Mouse (Mus musculus) CH12.LX (cell line): Measurements from ENCODE around the gene Hist1h1c. TPM values are rescaled to one million over a fixed set of nuclear protein-coding genes. Genes with fewer than 3 reads are reported as not detected.

ENCODE experiments used
- DNase-seq: peaks from one replicate; pipeline ENCODE4 v3.0.0-alpha.2; 2013; ENCODE audit errors: extremely low read depth
- H3K27ac ChIP-seq: 2 replicates; pipeline ENCODE4 v1.5.1; 2012; ENCODE audit warnings: low read depth, mild to moderate bottlenecking, control low read depth, moderate library complexity; ENCODE audit not compliant: insufficient read depth
- H3K27me3 ChIP-seq: replicated peaks from 2 replicates; pipeline ENCODE3; 2012; ENCODE audit warnings: inconsistent platforms
- H3K36me3 ChIP-seq, 2 experiments: replicated peaks in 1 of 2; 2 replicates each; pipeline versions ENCODE3 to v1.6.1; 2012; ENCODE audit warnings: inconsistent platforms in 1 of 2, low read length in 1 of 2, mild to moderate bottlenecking in 1 of 2, mixed read lengths in 1 of 2, moderate library complexity in 1 of 2; ENCODE audit not compliant: control insufficient read depth in 1 of 2, insufficient read depth in 1 of 2
- H3K4me1 ChIP-seq, 2 experiments: 2 replicates each; pipeline ENCODE4 v1.6.1; 2012; ENCODE audit warnings: inconsistent platforms in 1 of 2, moderate library complexity in 1 of 2; ENCODE audit not compliant: insufficient read depth in 2 of 2, control insufficient read depth in 1 of 2
- H3K4me2 ChIP-seq: 2 replicates; pipeline ENCODE4 v1.6.1; 2012; ENCODE audit warnings: low read depth, mild to moderate bottlenecking, control low read depth; ENCODE audit not compliant: poor library complexity, insufficient read depth, severe bottlenecking
- H3K4me3 ChIP-seq, 3 experiments: fragments of 150-350 bp in 1 of 3; sonication (generic) in 1 of 3; replicated peaks in 1 of 3; 2 replicates each; pipeline versions ENCODE3 to v1.5.1; 2011 to 2012; ENCODE audit warnings: low read depth in 2 of 3, low read length in 2 of 3, mild to moderate bottlenecking in 2 of 3, moderate library complexity in 2 of 3, control low read depth in 1 of 3, improper control_type of control experiment in 1 of 3, inconsistent platforms in 1 of 3, mixed read lengths in 1 of 3; ENCODE audit not compliant: poor library complexity in 1 of 3
- H3K79me2 ChIP-seq: replicated peaks from 2 replicates; pipeline ENCODE4 v1.6.1; 2012; ENCODE audit warnings: mild to moderate bottlenecking, moderate library complexity; ENCODE audit not compliant: control insufficient read depth, poor library complexity, insufficient read depth, severe bottlenecking; ENCODE audit errors: extremely low read depth
- H3K9ac ChIP-seq: 2 replicates; pipeline ENCODE4 v1.6.1; 2012; ENCODE audit warnings: low read depth, mild to moderate bottlenecking, control low read depth, moderate library complexity; ENCODE audit not compliant: insufficient read depth
- H3K9me3 ChIP-seq: replicated peaks from 2 replicates; pipeline ENCODE3; 2012; ENCODE audit warnings: low read length, inconsistent platforms, mixed read lengths
- BHLHE40 ChIP-seq: IDR thresholded peaks from 2 replicates; pipeline ENCODE4 v1.6.1; 2011; ENCODE audit warnings: mild to moderate bottlenecking, low read depth, low read length, improper control_type of control experiment
- CHD1 ChIP-seq: IDR thresholded peaks from 2 replicates; pipeline ENCODE4 v1.6.1; 2012; ENCODE audit warnings: low read depth, low read length, improper control_type of control experiment, inconsistent platforms
- CHD2 ChIP-seq: IDR thresholded peaks from 2 replicates; pipeline ENCODE4 v1.6.1; 2011; ENCODE audit warnings: low read length, improper control_type of control experiment
- CTCF ChIP-seq, 2 experiments: IDR thresholded peaks in 1 of 2; conservative IDR thresholded peaks in 1 of 2; 2 replicates each; pipeline ENCODE4 v1.5.1; 2011 to 2012; ENCODE audit warnings: low read depth in 2 of 2, low read length in 2 of 2, improper control_type of control experiment in 1 of 2, inconsistent platforms in 1 of 2, mild to moderate bottlenecking in 1 of 2, moderate library complexity in 1 of 2
- E2F4 ChIP-seq: IDR thresholded peaks from 2 replicates; pipeline ENCODE4 v1.6.1; 2011; ENCODE audit warnings: low read depth, low read length, improper control_type of control experiment; ENCODE audit not compliant: insufficient replicate concordance
- ELF1 ChIP-seq: IDR thresholded peaks from 2 replicates; pipeline ENCODE4 v1.6.1; 2014; ENCODE audit warnings: low read depth, mild to moderate bottlenecking, inconsistent platforms, low read length, improper control_type of control experiment
- EP300 ChIP-seq: IDR thresholded peaks from 2 replicates; pipeline ENCODE4 v1.6.1; 2011; ENCODE audit warnings: low read length, improper control_type of control experiment
- ETS1 ChIP-seq: conservative IDR thresholded peaks from 2 replicates; pipeline ENCODE4 v1.6.1; 2012; ENCODE audit warnings: low read depth, mild to moderate bottlenecking, inconsistent platforms, low read length, improper control_type of control experiment, moderate library complexity
- GABPA ChIP-seq: IDR thresholded peaks from 2 replicates; pipeline ENCODE4 v1.6.1; 2012; ENCODE audit warnings: low read depth, low read length, improper control_type of control experiment, inconsistent platforms; ENCODE audit not compliant: insufficient replicate concordance
- HCFC1 ChIP-seq: IDR thresholded peaks from 2 replicates; pipeline ENCODE4 v1.6.1; 2012; ENCODE audit warnings: low read depth, mild to moderate bottlenecking, inconsistent platforms, low read length, improper control_type of control experiment
- IRF4 ChIP-seq: IDR thresholded peaks from 2 replicates; pipeline ENCODE4 v1.6.1; 2014; ENCODE audit warnings: low read depth, mild to moderate bottlenecking, inconsistent platforms, low read length, improper control_type of control experiment
- JUN ChIP-seq: IDR thresholded peaks from 2 replicates; pipeline ENCODE4 v1.6.1; 2011; ENCODE audit warnings: low read depth, mild to moderate bottlenecking, low read length, improper control_type of control experiment, moderate library complexity; ENCODE audit not compliant: insufficient read depth
- JUND ChIP-seq: conservative IDR thresholded peaks from 2 replicates; pipeline ENCODE4 v1.6.1; 2011; ENCODE audit warnings: low read depth, low read length, improper control_type of control experiment
- KAT2A ChIP-seq: IDR thresholded peaks from 2 replicates; pipeline ENCODE4 v1.6.1; 2012; ENCODE audit warnings: low read length, improper control_type of control experiment, inconsistent platforms; ENCODE audit not compliant: insufficient replicate concordance
- MAFK ChIP-seq: IDR thresholded peaks from 2 replicates; pipeline ENCODE4 v1.6.1; 2011; ENCODE audit warnings: low read length, improper control_type of control experiment; ENCODE audit not compliant: insufficient replicate concordance
- MAX ChIP-seq: IDR thresholded peaks from 2 replicates; pipeline ENCODE4 v1.6.1; 2011; ENCODE audit warnings: low read length, improper control_type of control experiment
- MAZ ChIP-seq: IDR thresholded peaks from 2 replicates; pipeline ENCODE4 v1.6.1; 2012; ENCODE audit warnings: low read depth, mild to moderate bottlenecking, inconsistent platforms, low read length, improper control_type of control experiment, moderate library complexity
- MEF2A ChIP-seq: IDR thresholded peaks from 2 replicates; pipeline ENCODE4 v1.6.1; 2014; ENCODE audit warnings: low read depth, mild to moderate bottlenecking, inconsistent platforms, low read length, improper control_type of control experiment, borderline replicate concordance
- MXI1 ChIP-seq: IDR thresholded peaks from 2 replicates; pipeline ENCODE4 v1.6.1; 2011; ENCODE audit warnings: mild to moderate bottlenecking, low read depth, low read length, improper control_type of control experiment
- MYC ChIP-seq: IDR thresholded peaks from 2 replicates; pipeline ENCODE4 v1.6.1; 2011; ENCODE audit warnings: low read depth, mild to moderate bottlenecking, improper control_type of control experiment, low read length
- NELFE ChIP-seq: IDR thresholded peaks from 2 replicates; pipeline ENCODE4 v1.6.1; 2011; ENCODE audit warnings: low read depth, low read length, improper control_type of control experiment
- NRF1 ChIP-seq: IDR thresholded peaks from 2 replicates; pipeline ENCODE4 v1.6.1; 2014; ENCODE audit warnings: low read depth, mild to moderate bottlenecking, inconsistent platforms, low read length, improper control_type of control experiment, moderate library complexity
- PAX5 ChIP-seq: IDR thresholded peaks from 2 replicates; pipeline ENCODE4 v1.6.1; 2012; ENCODE audit warnings: low read length, inconsistent platforms, mixed read lengths
- POLR2A ChIP-seq: IDR thresholded peaks from 2 replicates; pipeline ENCODE4 v1.6.1; 2011; ENCODE audit warnings: low read depth, mild to moderate bottlenecking, improper control_type of control experiment, low read length
- POLR2AphosphoS2 ChIP-seq: IDR thresholded peaks from 2 replicates; pipeline ENCODE4 v1.6.1; 2011; ENCODE audit warnings: low read depth, low read length, improper control_type of control experiment
- RAD21 ChIP-seq: IDR thresholded peaks from 2 replicates; pipeline ENCODE4 v1.6.1; 2011; ENCODE audit warnings: low read depth, mild to moderate bottlenecking, low read length, improper control_type of control experiment, moderate library complexity
- RCOR1 ChIP-seq: conservative IDR thresholded peaks from 2 replicates; pipeline ENCODE4 v1.6.1; 2012; ENCODE audit warnings: low read depth, mild to moderate bottlenecking, inconsistent platforms, low read length, improper control_type of control experiment
- SIN3A ChIP-seq: IDR thresholded peaks from 2 replicates; pipeline ENCODE4 v1.6.1; 2012; ENCODE audit warnings: low read length, improper control_type of control experiment, inconsistent platforms
- SMC3 ChIP-seq: IDR thresholded peaks from 2 replicates; pipeline ENCODE4 v1.6.1; 2011; ENCODE audit warnings: low read depth, low read length, improper control_type of control experiment
- TBP ChIP-seq: conservative IDR thresholded peaks from 2 replicates; pipeline ENCODE4 v1.6.1; 2011; ENCODE audit warnings: low read depth, low read length, improper control_type of control experiment
- TCF12 ChIP-seq: IDR thresholded peaks from 2 replicates; pipeline ENCODE4 v1.6.1; 2014; ENCODE audit warnings: low read depth, mild to moderate bottlenecking, inconsistent platforms, low read length, improper control_type of control experiment
- UBTF ChIP-seq: IDR thresholded peaks from 2 replicates; pipeline ENCODE4 v1.6.1; 2012; ENCODE audit warnings: low read depth, mild to moderate bottlenecking, inconsistent platforms, low read length, improper control_type of control experiment, moderate library complexity
- USF1 ChIP-seq: IDR thresholded peaks from 2 replicates; pipeline ENCODE4 v1.6.1; 2014; ENCODE audit warnings: low read depth, mild to moderate bottlenecking, inconsistent platforms, low read length, improper control_type of control experiment
- USF2 ChIP-seq: conservative IDR thresholded peaks from 2 replicates; pipeline ENCODE4 v1.6.1; 2011; ENCODE audit warnings: low read depth, low read length, improper control_type of control experiment
- ZKSCAN1 ChIP-seq: IDR thresholded peaks from 2 replicates; pipeline ENCODE4 v1.6.1; 2012; ENCODE audit warnings: low read depth, inconsistent platforms, low read length, improper control_type of control experiment, borderline replicate concordance
- ZMIZ1 ChIP-seq: IDR thresholded peaks from 2 replicates; pipeline ENCODE4 v1.6.1; 2012; ENCODE audit warnings: low read depth, mild to moderate bottlenecking, inconsistent platforms, low read length, improper control_type of control experiment
- dilution Hi-C: fragments of 300-500 bp; cut with MboI; formaldehyde crosslinking; loops from 2 replicates; pipeline ENCODE4 v1.14.3; 2020; ENCODE audit warnings: low sequenced_read_pairs; ENCODE audit not compliant: extremely low pct_unique_long_range_greater_than_20kb, extremely low pct_ligation_motif_present
- in situ Hi-C: fragments of 300-500 bp; cut with MboI; formaldehyde crosslinking; loops from 3 replicates; pipeline ENCODE4 v1.14.3; 2019; ENCODE audit warnings: low sequenced_read_pairs, low pct_ligation_motif_present, low pct_unique_long_range_greater_than_20kb, mixed read lengths
- polyA plus RNA-seq: library from polyadenylated mRNA; unstranded; fragments of >175 nt; gene quantifications from 2 replicates; pipeline ENCODE4 v1.2.1, GENCODE M21; 2012; ENCODE audit warnings: low read depth; ENCODE audit not compliant: insufficient read length
- total RNA-seq, 2 experiments: library from RNA; depleted of rRNA; stranded (reverse); fragments of 300-350 nt in 1 of 2; fragments of >200 nt in 1 of 2; gene quantifications; 2 replicates each; pipeline ENCODE4 v1.2.3; 2012 to 2014

The Hist1h1c gene
- total and polyA plus RNA-seq, 3 experiments: 12.5 to 597 (median 22.8) TPM

GRCm38 (mm10) chr13:23757211-23757773 is 18.7 kb downstream of the Hist1h1c start:
- Histone ChIP-seq H3K36me3 (no peaks in the 10 kb centered on the region), H3K9ac (peak overlapping the region; percentile 90), H3K27me3 (no peaks in the 10 kb centered on the region), H3K79me2 (no peaks in the 10 kb centered on the region), H3K27ac (peak overlapping the region; percentile 86), H3K4me3 (peak overlapping the region; percentile 1 to 51 (median 35)), H3K4me1 (peaks cover 3 to 44% of the 10 kb centered on the region in 2 experiments; a peak in 3 of 4 replicates), H3K9me3 (no peaks in the 10 kb centered on the region), H3K4me2 (peak overlapping the region; percentile 98)
- dilution Hi-C loops (no loop called here), in situ Hi-C loops (loop anchor here (25.0 kb wide), 1 partner anchor 1720 kb away; the partner anchor contains the start of genes Hist1h2ag, Hist1h2ah, Hist1h2bj and Hist1h2bk)
- no peak for TF ChIP-seq TBP
- TF ChIP-seq NELFE: peak; percentile 95
- peak; percentile 98 for TF ChIP-seq POLR2A
- TF ChIP-seq KAT2A: no peak
- TF ChIP-seq GABPA: no peak
- TF ChIP-seq ETS1: 0 out of 2 replicates have a peak, but pooled peaks have one; percentile 19
- TF ChIP-seq MAFK: no peak
- peak; percentile 93 for TF ChIP-seq UBTF
- no peak for TF ChIP-seq PAX5
- no peak for TF ChIP-seq SMC3
- TF ChIP-seq JUN: no peak
- TF ChIP-seq RAD21: no peak
- TF ChIP-seq NRF1: 0 out of 2 replicates have a peak, but pooled peaks have one; percentile 13
- no peak for TF ChIP-seq JUND
- TF ChIP-seq USF2: no peak
- TF ChIP-seq POLR2AphosphoS2: peak; percentile 100
- peak; percentile 100 for TF ChIP-seq ZMIZ1
- TF ChIP-seq HCFC1: no peak
- no peak for TF ChIP-seq MAX
- peak; percentile 76; the same call in 1 of the 2 replicates for TF ChIP-seq SIN3A
- TF ChIP-seq CHD1: peak; percentile 92; the same call in 1 of the 2 replicates
- peak; percentile 54; the same call in 1 of the 2 replicates for TF ChIP-seq MAZ
- TF ChIP-seq TCF12: peak; percentile 24; the same call in 1 of the 2 replicates
- TF ChIP-seq ZKSCAN1: no peak
- TF ChIP-seq CTCF (conservative IDR thresholded peaks at IDR 0.05 in 1 of 2, IDR thresholded peaks at IDR 0.05 in 1 of 2; ENCODE audit: low read depth in 2 of 2, low read length in 2 of 2): no peak
- TF ChIP-seq RCOR1: peak; percentile 43
- no peak for TF ChIP-seq E2F4
- TF ChIP-seq IRF4: peak; percentile 4; the same call in 1 of the 2 replicates
- peak; percentile 37; the same call in 1 of the 2 replicates for TF ChIP-seq BHLHE40
- TF ChIP-seq CHD2: peak; percentile 89
- TF ChIP-seq ELF1: no peak
- TF ChIP-seq EP300: no peak
- no peak for TF ChIP-seq MYC
- no peak for TF ChIP-seq USF1
- TF ChIP-seq MXI1: no peak; the same call in 1 of the 2 replicates
- peak; percentile 11; the same call in 1 of the 2 replicates for TF ChIP-seq MEF2A
- DNase-seq: no peak
